Comparison of ENCODE assay signal across 8 mouse cellular contexts in the genomic region with DNA sequence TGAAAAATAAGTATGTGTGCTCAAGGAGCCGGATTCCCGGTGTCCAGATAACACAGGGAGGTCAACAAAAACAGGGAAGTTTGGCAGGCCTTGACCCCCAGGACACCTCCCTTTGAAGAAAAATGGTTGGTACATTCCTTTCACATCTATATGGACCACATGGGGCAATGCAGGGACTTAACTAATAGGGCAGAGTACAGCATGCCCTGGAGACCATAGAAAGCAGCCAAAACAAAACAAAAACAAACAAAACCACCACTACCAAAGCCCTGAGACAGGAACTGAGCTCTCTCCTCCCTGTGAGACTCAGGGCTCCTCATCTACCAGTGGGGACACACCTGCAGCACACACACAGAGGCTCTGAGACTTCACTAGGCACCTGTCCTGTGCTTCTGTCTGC. TPM values are rescaled to one million over a fixed set of nuclear protein-coding genes. Genes with fewer than 3 reads are reported as not detected.
DNase-seq lines count a peak whose midpoint lies in the region; ATAC-seq lines count a peak whose summit lies in the region.

No protein-coding gene starts in this region.

- H3K4me1 ChIP-seq in heart, embryonic 11.5 days (ENCODE audit: control insufficient read depth, insufficient read depth, low read length): peaks cover 92% of the 10 kb centered on the region
- H3K4me1 ChIP-seq in neural tube, embryonic 12.5 days: peaks cover 35% of the 10 kb centered on the region
- H3K4me1 ChIP-seq in neural tube, embryonic 15.5 days: peaks cover 48% of the 10 kb centered on the region
- peaks cover 96% of the 10 kb centered on the region for H3K4me1 ChIP-seq in liver, embryonic 12.5 days

- H3K4me2 ChIP-seq in heart, embryonic 11.5 days: peak overlapping the region; percentile 49
- peak overlapping the region; percentile 44 for H3K4me2 ChIP-seq in neural tube, embryonic 12.5 days (replicated peaks)
- H3K4me2 ChIP-seq in neural tube, embryonic 15.5 days: no peak overlapping the region
- H3K4me2 ChIP-seq in liver, embryonic 12.5 days: peak overlapping the region; percentile 35

- no peaks in the 10 kb centered on the region for H3K27me3 ChIP-seq in heart, embryonic 11.5 days (ENCODE audit: control insufficient read depth, insufficient read depth, low read length)
- peaks cover 16% of the 10 kb centered on the region; the same call in 1 of the 2 replicates for H3K27me3 ChIP-seq in neural tube, embryonic 12.5 days (replicated peaks)
- no peaks in the 10 kb centered on the region for H3K27me3 ChIP-seq in neural tube, embryonic 15.5 days (replicated peaks)
- H3K27me3 ChIP-seq in liver, embryonic 12.5 days (replicated peaks): peaks cover 18% of the 10 kb centered on the region; the same call in 1 of the 2 replicates

- H3K9me3 ChIP-seq in heart, embryonic 11.5 days (replicated peaks; ENCODE audit: control insufficient read depth, low read length): no peaks in the 10 kb centered on the region
- no peaks in the 10 kb centered on the region for H3K9me3 ChIP-seq in neural tube, embryonic 12.5 days
- no peaks in the 10 kb centered on the region for H3K9me3 ChIP-seq in neural tube, embryonic 15.5 days (replicated peaks)
- no peaks in the 10 kb centered on the region for H3K9me3 ChIP-seq in liver, embryonic 12.5 days (replicated peaks)

- 41% methylated on average over 2 of the region's 2 CpGs for WGBS in heart, embryonic 11.5 days (ENCODE audit: insufficient replicate concordance)
- 69% methylated on average over 2 of the region's 2 CpGs for WGBS in neural tube, embryonic 12.5 days
- 76% methylated on average over 2 of the region's 2 CpGs for WGBS in neural tube, embryonic 15.5 days
- WGBS in liver, embryonic 12.5 days (ENCODE audit: insufficient replicate concordance): 71% methylated on average over 2 of the region's 2 CpGs

- H3K9ac ChIP-seq in heart, embryonic 11.5 days (ENCODE audit: low read depth, low read length): no peak overlapping the region
- H3K9ac ChIP-seq in neural tube, embryonic 12.5 days: 0 out of 2 replicates have a peak overlapping the region, but pooled peaks have one; percentile 13
- H3K9ac ChIP-seq in neural tube, embryonic 15.5 days (replicated peaks): no peak overlapping the region
- H3K9ac ChIP-seq in liver, embryonic 12.5 days: no peak overlapping the region

- intact Hi-C loops in heart, postnatal 36 days (cut with DNase I): loop anchor here (5.0 kb wide), 1 partner anchor 41 kb away; no protein-coding TSS in a partner anchor

- peak overlapping the region; percentile 74 for H3K27ac ChIP-seq in heart, embryonic 11.5 days (ENCODE audit: low read depth, low read length)
- H3K27ac ChIP-seq in neural tube, embryonic 12.5 days: no peak overlapping the region
- H3K27ac ChIP-seq in neural tube, embryonic 15.5 days (replicated peaks): no peak overlapping the region
- peak overlapping the region; percentile 73 for H3K27ac ChIP-seq in liver, embryonic 12.5 days

- no peak for ATAC-seq in heart, embryonic 11.5 days (replicated peaks; ENCODE audit: insufficient number of reproducible peaks, low FRiP score, low TSS enrichment)
- no peak for ATAC-seq in neural tube, embryonic 12.5 days (ENCODE audit: low FRiP score, low read depth)
- ATAC-seq in neural tube, embryonic 15.5 days (ENCODE audit: low FRiP score): no peak
- ATAC-seq in liver, embryonic 12.5 days: no peak

- no peak overlapping the region for H3K4me3 ChIP-seq in heart, embryonic 11.5 days (ENCODE audit: low read depth, low read length)
- no peak overlapping the region for H3K4me3 ChIP-seq in neural tube, embryonic 12.5 days
- no peak overlapping the region for H3K4me3 ChIP-seq in neural tube, embryonic 15.5 days (replicated peaks)
- H3K4me3 ChIP-seq in liver, embryonic 12.5 days: no peak overlapping the region

- no peak for DNase-seq in heart, postnatal 36 days
- no peak for DNase-seq in cerebellum, postnatal 25 days
- no peak for DNase-seq in thymus, postnatal 14 days
- no peak for DNase-seq in ovary, adult 18-20 months (ENCODE audit: low spot score)

- H3K36me3 ChIP-seq in heart, embryonic 11.5 days (ENCODE audit: control insufficient read depth, insufficient read depth, low read length): no peaks in the 10 kb centered on the region
- no peaks in the 10 kb centered on the region for H3K36me3 ChIP-seq in neural tube, embryonic 12.5 days
- no peaks in the 10 kb centered on the region for H3K36me3 ChIP-seq in neural tube, embryonic 15.5 days
- 0 out of 2 replicates have a peak, but pooled peaks cover 9% of the 10 kb centered on the region for H3K36me3 ChIP-seq in liver, embryonic 12.5 days

RNA-seq across cellular contexts. Expression of a gene that starts 18.9 kb away (rescaled TPM):
- 9.2 and 11.1 TPM in 2 replicates for polyA plus RNA-seq in heart, embryonic 11.5 days (2014; fragmentation: Nextera tagmentation; extraction: Ambion mirVana)
- 10 to 100 TPM; 24.2 to 40.9 TPM for total RNA-seq in heart, postnatal 36 days (2021)
- polyA plus RNA-seq in neural tube, embryonic 12.5 days (2016; fragmentation: Nextera tagmentation; extraction: Ambion mirVana): 8.2 and 10.3 TPM in 2 replicates
- polyA plus RNA-seq in neural tube, embryonic 15.5 days (2015; fragmentation: Nextera tagmentation; extraction: Ambion mirVana): 3.9 and 4.7 TPM in 2 replicates
- polyA plus RNA-seq in liver, embryonic 12.5 days (2016; fragmentation: Nextera tagmentation; extraction: Ambion mirVana): 8.7 and 9.9 TPM in 2 replicates

Comparison
In these comparisons a context has a peak if more than half of its experiments do, and no peak if none do; other contexts are left out.
1. H3K27ac ChIP-seq: peak in heart, embryonic 11.5 days (single experiment) and liver, embryonic 12.5 days (single experiment); none in neural tube, embryonic 12.5 days (single experiment) and neural tube, embryonic 15.5 days (single experiment).